Mouse (Mus musculus) heart, postnatal 36 days (tissue): ENCODE measurements around the gene Slc7a8. TPM values are rescaled to one million over a fixed set of nuclear protein-coding genes. Genes with fewer than 3 reads are reported as not detected.

Experiments
- DNase-seq, 2 experiments: peaks; one replicate each; pipeline ENCODE4 v3.0.0; 2021 to 2022
- intact Hi-C: fragments of 180-260 bp; cut with DNase I; formaldehyde crosslinking; loops from one replicate; pipeline ENCODE4 v1.15.1; 2025
- total RNA-seq, 2 experiments: library from RNA; stranded (reverse); gene quantifications; 2 replicates each; pipeline ENCODE4 v1.2.3; 2021

Gene Slc7a8
- total RNA-seq, 2 experiments from 2014 or later, result 2.6 to 3.1 TPM

DNA sequence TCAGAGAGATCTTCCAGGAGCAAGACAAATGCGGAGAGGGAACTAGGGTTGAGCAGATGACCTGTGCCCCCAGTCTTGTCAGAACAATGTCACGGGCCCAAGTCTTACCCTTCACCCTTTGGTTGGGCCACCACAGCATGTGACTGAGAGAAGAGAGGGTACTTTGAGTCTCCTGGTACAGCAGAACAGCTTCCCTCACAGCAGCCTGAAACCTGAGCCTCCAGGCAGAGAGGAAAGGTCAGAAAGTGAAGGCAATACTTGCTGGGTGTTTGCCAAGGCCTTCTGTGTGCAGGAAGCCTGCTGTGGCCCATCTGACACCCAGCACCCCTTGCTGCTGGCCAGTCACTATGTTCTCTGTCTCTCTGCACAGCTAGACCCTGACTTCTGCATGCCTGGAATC is 39.4 kb downstream of the Slc7a8 start:
- intact Hi-C loops, result no loop called here
- DNase-seq, result no peak

- no peak for DNase-seq
Measured at GRCm38 (mm10) chr14:54741721-54742120, 40.0 kb downstream of the Slc7a8 start.

DNA sequence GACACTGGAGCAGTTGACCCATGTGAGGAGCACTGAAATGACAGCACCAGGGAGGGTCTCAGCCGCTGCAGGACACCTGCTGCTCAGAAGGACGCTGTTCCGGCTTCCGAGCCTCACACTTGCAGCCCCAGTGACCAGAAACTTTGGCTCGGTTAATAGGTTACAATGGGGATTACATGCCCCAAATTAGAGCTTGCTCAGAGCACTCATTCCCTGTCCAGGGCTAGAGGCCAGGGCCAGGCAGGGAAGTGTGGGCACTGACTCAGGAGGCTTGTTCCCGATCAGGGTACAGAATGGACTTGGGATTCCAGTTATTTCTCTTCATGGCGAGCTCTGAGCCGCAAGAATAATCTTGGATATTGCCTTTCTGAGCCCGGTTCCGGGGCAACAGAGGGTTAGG is 44.1 kb downstream of the Slc7a8 start:
- intact Hi-C loops, result no loop called here

More at GRCm38 (mm10) chr14:54741721-54742120, 40.0 kb downstream of the Slc7a8 start:
- intact Hi-C loops, result no loop called here

DNA sequence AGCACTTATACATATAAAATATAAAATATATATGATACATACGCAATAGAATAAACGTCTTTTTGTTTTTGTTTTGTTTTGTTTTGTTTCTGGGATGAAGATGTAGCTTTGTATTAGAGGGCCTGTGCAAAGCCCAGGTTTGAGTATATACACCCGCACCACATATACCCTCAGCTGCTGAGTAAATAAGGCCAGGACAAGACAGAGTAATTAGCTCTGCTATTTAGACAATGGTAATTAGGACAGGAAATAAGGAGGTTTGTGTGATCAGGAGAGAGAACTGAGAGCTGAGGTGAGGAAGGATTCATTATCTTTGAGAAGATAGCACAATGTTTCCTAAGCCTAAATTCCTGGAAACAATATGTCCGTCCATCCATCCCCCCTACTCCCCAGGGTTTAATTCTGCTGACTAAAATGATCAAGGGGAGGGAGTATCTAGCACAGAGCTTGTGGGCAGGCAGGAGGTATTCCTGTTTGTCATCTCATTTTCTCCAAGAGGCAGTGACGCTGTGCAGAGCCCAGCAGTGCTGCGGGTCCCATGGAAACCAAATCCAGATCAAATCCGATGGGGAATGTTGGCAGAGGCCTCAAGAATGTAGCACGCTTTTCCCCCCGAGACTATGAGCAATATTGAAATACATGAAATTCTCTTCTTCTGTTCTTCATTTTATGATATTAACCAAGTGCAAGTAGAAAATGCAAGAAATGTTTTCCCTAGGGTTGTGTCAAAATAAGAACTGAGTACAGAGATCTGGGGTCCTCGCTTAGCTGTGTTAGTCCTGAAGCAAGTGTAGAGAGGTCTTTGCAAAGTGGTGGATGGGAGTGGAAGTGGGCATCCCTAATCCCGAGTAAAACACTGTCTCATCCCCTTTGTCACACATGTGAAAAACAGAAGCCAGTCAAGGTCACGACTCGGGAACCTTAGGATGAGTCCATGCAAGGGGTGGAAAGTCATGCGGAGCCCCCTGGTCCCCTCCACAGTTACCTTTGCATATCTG is 44.9 kb downstream of the Slc7a8 start:
- intact Hi-C loops, result no loop called here
- no peak for DNase-seq

More for the DNA sequence above, 44.1 kb downstream of the Slc7a8 start:
- no peak for DNase-seq

- DNase-seq, result no peak
- intact Hi-C loops, result no loop called here
Measured at GRCm38 (mm10) chr14:54735221-54735620, 46.5 kb downstream of the Slc7a8 start.

DNA sequence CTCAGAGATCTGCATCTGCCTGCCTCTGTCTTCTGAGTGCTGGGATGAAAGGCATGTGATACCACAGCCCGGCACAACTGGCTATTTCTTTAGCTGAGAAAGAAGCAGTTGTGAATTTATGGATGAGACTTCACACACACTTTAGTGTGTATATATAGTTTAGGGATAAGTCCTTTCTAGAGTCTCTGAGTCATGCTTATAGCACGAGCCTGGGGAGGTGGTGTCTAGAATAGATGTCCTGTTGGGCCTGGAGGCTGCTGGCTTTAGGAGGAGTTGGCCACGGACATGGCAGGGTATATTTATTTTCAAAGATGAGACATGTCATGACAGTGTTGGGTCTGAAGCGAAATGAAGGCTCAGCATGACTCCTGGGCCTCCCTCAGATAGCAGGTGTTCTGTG is 47.7 kb downstream of the Slc7a8 start:
- DNase-seq, result no peak
- intact Hi-C loops, result no loop called here

DNA sequence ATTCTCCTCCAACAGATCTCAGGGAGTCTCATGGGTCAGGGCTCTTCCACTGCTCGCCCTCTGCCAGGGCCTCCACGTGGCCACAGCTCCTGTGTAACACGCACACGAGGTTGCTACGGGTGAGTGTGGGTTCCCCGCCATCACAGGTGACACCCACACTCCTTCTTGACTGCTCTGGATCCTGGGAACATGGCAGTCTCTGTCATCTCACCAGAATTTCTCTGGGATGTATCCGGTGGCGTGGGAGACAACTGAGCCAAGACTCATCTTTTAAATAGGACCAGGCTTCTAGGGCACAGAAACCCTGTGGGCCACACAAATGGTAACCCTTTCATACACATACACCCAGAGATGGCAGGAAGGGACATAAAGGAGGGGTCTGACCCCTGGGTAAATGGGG is 49.5 kb downstream of the Slc7a8 start:
- DNase-seq, result no peak
- intact Hi-C loops, result no loop called here

GRCm38 (mm10) chr14:54730305-54730704 is 51.4 kb downstream of the Slc7a8 start:
- no peak for DNase-seq
- intact Hi-C loops, result no loop called here

- intact Hi-C loops, result no loop called here
Measured at GRCm38 (mm10) chr14:54728823-54729653, 52.7 kb downstream of the Slc7a8 start.

GRCm38 (mm10) chr14:54727565-54727964 is 54.2 kb downstream of the Slc7a8 start:
- no peak for DNase-seq
- intact Hi-C loops, result no loop called here

More at GRCm38 (mm10) chr14:54728823-54729653, 52.7 kb downstream of the Slc7a8 start:
- DNase-seq, result no peak

DNA sequence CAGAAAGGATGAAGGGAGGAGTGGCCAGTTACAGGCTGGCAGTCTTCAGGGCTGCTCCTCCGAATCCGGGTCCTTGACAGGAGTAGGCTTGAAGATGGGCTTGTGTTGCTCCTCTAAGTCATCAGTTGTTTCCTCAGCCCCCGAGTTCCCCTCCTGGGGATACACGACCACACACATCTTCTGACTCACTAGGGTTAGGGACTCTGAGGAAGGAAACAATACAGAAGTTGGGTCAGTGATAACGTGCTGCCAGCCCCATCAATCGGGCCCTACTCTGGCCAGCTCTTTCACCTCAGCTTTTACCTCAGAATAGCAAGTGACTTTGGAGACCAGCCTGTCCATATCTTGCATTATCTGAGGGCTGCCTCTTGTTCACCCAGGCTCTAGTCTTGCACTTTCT is 57.7 kb downstream of the Slc7a8 start:
- DNase-seq, result no peak
- intact Hi-C loops, result no loop called here

DNA sequence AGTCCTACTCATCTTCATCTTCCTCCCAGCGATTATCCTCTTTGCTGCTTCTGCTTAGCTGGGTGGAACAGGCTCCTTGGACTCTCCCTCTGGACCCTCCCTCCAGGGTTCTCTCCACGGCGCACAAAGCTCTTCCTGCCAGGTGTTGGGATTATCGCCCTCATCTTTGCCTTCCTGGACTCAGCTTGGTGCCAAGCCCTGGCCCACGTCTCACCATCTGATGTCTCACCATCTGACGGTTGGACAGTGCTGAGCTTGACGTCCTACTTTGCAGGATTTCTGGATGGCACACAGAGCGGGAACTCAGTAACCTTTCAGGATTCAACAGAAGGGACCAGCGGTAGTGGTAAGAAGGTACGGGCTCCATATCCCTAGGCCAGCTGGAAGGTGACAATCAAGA is 60.0 kb downstream of the Slc7a8 start:
- no peak for DNase-seq
- intact Hi-C loops, result no loop called here

- intact Hi-C loops, result no loop called here
- DNase-seq, result peak; percentile 19 to 25
Measured at GRCm38 (mm10) chr14:54720654-54721350, 60.9 kb downstream of the Slc7a8 start.

- intact Hi-C loops, result no loop called here
Measured at GRCm38 (mm10) chr14:54720041-54720440, 61.7 kb downstream of the Slc7a8 start.

GRCm38 (mm10) chr14:54715402-54715801 is 66.3 kb downstream of the Slc7a8 start:
- intact Hi-C loops, result no loop called here
- no peak for DNase-seq

More at GRCm38 (mm10) chr14:54720041-54720440, 61.7 kb downstream of the Slc7a8 start:
- DNase-seq, result no peak

DNA sequence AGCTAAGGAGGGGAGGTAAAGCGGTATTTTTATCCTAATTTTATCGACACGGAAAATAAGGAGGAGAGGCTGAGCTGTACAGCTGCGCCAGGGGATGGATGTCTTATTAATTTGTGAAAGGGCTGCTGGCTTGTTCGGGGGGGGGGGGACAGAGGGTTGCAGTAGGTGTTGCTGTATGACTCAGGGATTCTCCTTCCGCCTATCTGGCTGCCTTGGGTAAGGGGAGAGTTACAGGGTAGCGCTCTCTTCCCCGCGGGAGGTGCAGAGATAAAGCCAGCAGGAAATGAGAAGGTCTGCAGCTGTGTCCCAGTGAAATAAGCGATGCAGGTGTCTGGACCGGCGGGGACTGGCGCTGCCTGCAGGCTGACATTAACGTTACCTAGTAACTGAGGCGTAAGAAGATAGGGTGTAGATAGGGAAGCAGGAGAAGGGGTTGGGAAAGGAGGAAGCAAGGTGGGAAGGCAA is 67.1 kb downstream of the Slc7a8 start:
- DNase-seq, result no peak
- intact Hi-C loops, result loop anchor here (1.0 kb wide), 3 partner anchors 72 to 146 kb away; no protein-coding TSS in a partner anchor

DNA sequence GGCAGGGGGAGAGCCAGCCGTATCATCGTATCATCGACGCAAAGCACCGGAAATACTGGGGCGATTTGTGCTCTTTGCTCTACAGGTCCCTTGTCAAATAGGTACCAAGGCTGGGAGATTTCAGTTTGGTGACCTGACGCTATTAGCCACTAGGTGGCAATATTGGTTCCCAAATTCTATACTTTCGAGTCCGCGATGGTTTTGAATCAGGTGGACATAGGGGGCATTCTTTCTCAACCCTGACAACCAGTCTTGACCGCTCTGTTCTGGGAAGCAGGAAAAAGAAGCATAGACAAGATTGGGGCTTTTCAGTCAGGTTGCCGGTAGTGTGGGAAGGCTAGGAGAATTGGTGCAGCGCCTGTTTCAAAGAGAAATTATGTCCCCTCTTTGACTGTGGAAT is 67.6 kb downstream of the Slc7a8 start:
- intact Hi-C loops, result loop anchor here (1.0 kb wide), 3 partner anchors 72 to 146 kb away; no protein-coding TSS in a partner anchor
- peak; percentile 67 to 72 for DNase-seq

DNA sequence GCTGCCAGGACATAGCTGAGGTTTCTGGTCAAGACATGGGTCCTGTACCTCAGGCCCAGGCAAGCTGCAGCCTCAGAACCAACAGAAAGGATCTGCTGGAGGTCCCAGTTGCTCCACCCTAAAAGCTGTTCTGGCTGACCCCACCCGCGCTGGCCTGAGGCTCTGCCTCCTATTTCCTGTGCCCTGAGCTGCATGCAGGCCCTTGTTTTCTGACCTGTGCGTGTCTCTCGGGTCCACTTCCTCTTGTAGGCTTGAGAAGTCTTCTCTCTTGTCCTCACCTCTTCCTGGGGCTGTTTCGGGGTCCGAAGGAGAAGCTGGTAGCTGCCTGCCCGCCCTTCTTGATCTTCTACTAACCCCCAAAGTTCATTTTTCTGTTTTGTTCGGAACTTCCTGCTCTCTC is 68.9 kb downstream of the Slc7a8 start:
- peak in 1 of 2 experiments; percentile 21 for DNase-seq
- intact Hi-C loops, result no loop called here

- no peak for DNase-seq
- intact Hi-C loops, result no loop called here
Measured at GRCm38 (mm10) chr14:54712074-54712473, 69.7 kb downstream of the Slc7a8 start, which contains the start of gene Cebpe. Cebpe (minus strand) TSS chr14:54712174.

- intact Hi-C loops, result no loop called here
- no peak for DNase-seq
Measured at GRCm38 (mm10) chr14:54709054-54709453, 72.7 kb downstream of the Slc7a8 start.
